Mouse (Mus musculus): ENCODE measurements at regions not wholly inside any gene's neighbourhood (a gene's known extent, or its start where the extent isn't known, plus 50 kb on each side); places are given as distances from the start of the nearest gene placed in this dataset.

DNA sequence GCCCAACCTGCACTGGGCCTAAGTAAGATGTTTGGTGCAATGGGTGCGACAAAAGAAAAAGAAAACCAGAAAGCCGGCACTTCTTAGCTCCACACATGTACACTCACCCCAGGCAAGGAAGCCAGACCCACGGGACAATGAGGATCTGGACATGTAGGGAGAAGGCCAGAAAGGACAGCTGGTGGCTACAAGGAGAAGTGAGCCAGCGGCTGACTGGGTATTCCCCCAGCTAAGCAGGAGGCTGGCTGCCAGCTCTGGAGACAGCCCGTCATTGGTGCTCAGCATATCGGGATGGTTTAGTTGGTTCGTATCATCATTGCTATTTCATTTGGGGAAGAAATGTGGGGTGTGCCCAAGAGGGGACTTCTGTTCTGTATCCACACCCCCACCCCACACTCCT is 481.7 kb downstream of the Zfp536 start:
- intact Hi-C loops (cut with DNase I; ENCODE audit: low total_unique reads): no loop called here
- DNase-seq: peak; percentile 83

DNA sequence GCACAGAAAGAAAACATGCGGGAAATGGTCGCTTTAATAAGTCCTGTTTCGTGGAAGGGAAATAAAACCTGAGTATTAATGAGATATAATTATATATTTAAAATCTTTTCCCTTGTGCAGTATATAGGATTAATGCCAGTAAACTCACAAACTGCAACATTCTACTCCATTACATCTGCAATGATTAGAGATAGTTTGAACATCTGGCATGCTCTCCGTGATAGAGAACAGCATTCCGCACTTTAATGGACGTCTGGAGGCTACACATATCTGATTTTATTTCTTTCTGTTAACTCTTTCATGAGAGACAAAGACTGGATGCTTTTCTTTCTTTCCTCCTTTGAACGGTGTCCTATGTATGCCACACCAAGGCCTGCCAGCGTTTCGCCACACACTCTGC is 480.9 kb downstream of the Zfp536 start:
- intact Hi-C loops (cut with DNase I; ENCODE audit: low total_unique reads): no loop called here

DNA sequence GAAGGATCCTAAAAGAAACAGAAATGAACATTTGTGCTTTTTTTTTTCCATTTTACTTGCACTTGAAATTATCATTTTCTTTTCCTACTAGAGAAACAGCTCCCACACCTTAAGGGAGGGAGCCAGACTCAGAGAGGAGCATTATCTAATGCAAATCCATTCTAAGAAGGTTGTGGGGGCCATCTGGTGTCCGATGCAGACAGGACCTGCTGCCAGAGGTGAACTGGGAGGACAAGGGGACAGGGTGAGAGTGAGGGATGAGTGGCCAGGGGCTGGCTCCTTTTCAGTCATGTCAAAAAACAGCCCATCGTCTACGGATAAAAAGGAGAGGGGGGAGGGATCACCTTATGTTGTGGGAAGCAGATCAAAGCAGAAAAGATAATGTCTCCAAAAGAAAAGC is 474.6 kb downstream of the Zfp536 start:
- DNase-seq: no peak
- intact Hi-C loops (cut with DNase I; ENCODE audit: low total_unique reads): no loop called here

More for the DNA sequence above, 480.9 kb downstream of the Zfp536 start:
- DNase-seq: no peak

DNA sequence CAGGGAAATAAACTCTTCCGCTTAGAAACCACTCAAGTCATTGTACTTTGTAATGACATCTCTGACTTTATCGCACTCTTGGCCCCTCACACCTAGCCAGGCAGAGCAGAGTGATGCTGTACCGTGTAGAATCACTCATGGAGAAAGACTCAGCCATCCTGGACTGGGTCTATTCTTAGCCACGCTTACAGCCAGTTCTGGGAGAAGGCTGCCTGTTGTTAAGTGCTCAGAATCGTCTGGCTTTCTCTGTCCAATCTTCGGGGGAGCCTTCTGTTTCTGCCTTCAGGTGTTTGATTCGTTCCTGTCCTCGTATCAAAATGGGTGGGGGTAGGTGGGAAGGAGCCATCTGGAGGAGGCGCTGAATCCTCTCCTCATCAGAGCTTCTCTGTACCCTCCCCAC is 468.0 kb downstream of the Zfp536 start:
- no peak for DNase-seq
- intact Hi-C loops (cut with DNase I; ENCODE audit: low total_unique reads): no loop called here

DNA sequence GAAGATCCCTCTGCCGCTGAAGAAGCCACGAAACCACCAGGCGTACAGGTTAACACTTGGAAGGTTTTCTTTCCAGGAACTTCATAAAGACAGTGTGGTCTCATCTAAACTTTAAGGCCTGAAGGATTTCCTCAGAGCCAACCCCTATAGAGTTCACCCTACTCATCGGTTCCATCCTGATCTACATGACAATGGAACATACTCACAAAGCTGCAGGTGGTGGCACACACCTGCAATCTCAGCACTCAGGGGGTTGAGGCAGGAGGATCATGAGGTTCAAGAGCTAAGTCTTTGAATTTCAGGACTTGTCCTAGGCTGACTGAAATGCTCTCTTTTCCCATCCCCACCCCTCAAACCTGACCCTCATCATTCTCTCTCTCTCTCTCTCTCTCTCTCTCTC is 466.2 kb downstream of the Zfp536 start:
- intact Hi-C loops (cut with DNase I; ENCODE audit: low total_unique reads): no loop called here

DNA sequence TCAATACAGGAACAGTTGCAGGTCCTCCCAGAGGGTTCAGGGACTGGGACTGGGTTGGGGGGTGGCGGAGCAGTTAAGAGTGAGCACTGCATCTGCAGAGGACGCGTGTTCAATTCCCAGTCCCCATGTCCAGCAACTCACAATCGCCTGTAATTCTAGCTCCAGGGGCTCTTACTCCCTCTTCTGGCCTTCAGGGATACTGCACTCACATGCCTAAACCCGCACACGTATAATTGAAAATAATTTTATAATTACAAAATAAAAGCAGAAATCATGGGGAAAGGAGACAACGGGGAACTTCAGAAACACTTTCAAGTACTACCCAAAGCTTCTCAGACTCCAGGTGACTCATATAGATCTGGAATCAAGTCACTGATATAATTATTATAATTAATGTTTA is 448.8 kb downstream of the Zfp536 start:
- no peak for DNase-seq
- intact Hi-C loops (cut with DNase I; ENCODE audit: low total_unique reads): no loop called here

More for the DNA sequence above, 466.2 kb downstream of the Zfp536 start:
- no peak for DNase-seq

GRCm38 (mm10) chr7:37333451-37333850 is 440.0 kb downstream of the Zfp536 start:
- intact Hi-C loops (cut with DNase I; ENCODE audit: low total_unique reads): no loop called here
- no peak for DNase-seq

GRCm38 (mm10) chr7:37335212-37335611 is 438.2 kb downstream of the Zfp536 start:
- no peak for DNase-seq
- intact Hi-C loops (cut with DNase I; ENCODE audit: low total_unique reads): no loop called here

DNA sequence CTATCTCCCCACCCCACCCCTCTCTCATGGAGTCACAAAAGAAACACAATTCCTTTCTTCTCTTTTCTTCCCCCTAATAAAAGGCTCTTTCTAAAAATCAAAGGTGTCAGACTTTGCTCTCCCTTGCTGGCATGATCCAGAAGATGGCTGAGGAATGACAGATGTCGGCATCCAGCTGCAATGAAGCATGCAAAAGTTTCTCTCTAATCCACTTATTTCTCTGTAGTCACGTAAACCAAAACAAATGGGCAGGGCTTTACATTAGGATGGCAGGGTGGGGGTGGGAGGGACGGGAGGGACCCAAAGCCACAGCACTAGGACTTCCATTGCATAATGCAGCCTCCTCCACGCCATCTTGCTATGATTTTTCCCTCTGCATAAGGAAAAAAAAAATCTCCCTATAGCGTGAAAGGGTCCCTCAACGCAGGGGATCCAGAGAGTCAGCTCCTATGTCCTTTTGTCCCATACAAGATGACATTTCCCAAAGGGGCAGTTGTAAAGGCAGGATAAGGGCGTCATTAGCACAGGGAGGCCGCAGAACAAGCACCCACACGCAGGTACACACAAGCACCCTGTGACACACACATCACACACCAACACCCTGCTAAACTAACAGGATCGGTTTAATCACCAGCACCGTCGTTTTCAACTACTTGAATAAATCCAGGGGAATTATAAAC is 437.1 kb downstream of the Zfp536 start:
- intact Hi-C loops (cut with DNase I; ENCODE audit: low total_unique reads): no loop called here
- DNase-seq: no peak

GRCm38 (mm10) chr7:37336851-37337531 is 436.4 kb downstream of the Zfp536 start:
- no peak for DNase-seq
- intact Hi-C loops (cut with DNase I; ENCODE audit: low total_unique reads): no loop called here

GRCm38 (mm10) chr7:37337616-37338015 is 435.8 kb downstream of the Zfp536 start:
- DNase-seq: no peak
- intact Hi-C loops (cut with DNase I; ENCODE audit: low total_unique reads): no loop called here

DNA sequence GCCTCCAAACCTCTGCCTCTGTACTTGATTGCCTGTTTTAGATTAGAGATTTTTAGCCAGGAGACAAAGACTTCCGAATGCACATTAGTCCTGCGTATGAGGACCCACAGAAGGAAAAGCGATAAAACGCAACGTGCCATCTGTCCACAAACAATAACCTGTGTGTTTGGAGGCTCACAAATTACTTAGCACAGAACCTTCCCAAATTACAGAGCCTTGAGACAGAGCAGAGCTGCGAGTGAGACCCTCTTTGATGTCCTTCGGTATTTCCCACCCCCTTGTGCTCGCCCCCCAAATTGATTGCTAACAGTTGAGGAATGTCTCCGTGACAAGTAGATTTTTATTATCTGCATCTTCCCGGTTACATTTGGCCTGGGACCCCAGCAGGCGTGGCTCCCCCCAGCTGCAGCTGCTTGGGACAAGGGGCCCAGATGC is 435.4 kb downstream of the Zfp536 start:
- intact Hi-C loops (cut with DNase I; ENCODE audit: low total_unique reads): no loop called here
- DNase-seq: no peak

DNA sequence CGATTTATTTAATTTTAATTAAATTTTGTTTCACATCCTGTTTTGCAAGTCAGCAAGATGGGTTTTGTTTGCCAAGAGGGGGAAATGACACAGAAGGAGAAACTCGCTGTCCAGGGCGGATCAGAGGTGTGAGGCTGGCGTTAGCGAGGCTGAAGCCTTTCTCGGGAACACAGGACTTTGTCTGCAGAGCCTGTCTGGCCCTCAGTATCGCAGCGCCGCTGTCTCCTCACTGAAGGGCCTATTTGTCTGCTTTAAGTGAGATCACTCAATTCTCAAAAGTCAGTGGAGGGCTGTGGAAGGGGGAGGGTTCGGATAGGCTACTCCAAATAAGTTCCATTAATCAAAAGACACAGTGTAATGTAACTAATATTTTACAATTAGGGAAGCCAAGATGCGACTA is 430.8 kb downstream of the Zfp536 start:
- intact Hi-C loops (cut with DNase I; ENCODE audit: low total_unique reads): loop anchor here (5.0 to 10.0 kb wide), 3 partner anchors 368 to 1460 kb away; no protein-coding TSS in a partner anchor
- DNase-seq: no peak

DNA sequence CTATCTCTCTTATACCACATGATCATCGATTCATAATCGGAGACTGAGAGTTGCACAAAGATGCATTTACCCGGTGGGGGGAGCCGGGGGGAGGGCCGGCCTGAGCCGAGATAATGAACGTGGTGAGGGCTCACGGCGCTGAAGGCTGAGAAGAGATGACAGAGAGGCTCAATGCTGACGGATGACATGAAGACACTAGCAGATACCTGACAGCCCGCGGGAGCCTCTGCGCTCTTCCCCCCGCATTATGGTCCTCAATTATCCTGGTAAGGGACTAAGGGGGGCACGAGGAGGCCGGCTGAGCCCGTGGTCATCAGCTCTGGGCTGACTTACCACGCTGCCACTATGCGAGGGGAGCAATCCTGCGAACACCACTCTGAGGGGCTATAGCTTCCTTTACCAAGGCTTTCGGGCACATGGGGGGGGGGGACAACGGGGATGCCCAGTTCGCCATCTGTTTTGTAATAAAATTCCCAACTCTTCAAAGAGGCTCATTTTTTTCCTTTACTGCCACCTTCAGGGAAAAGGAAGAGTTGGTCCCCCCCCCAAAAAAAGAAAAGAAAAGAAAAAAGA is 430.3 kb downstream of the Zfp536 start:
- DNase-seq: no peak
- intact Hi-C loops (cut with DNase I; ENCODE audit: low total_unique reads): loop anchor here (5.0 to 10.0 kb wide), 3 partner anchors 368 to 1461 kb away; no protein-coding TSS in a partner anchor

- no peak for DNase-seq
- intact Hi-C loops (cut with DNase I; ENCODE audit: low total_unique reads): loop anchor here (5.0 to 10.0 kb wide), 3 partner anchors 369 to 1461 kb away; no protein-coding TSS in a partner anchor
Measured at GRCm38 (mm10) chr7:37343691-37344233, 429.7 kb downstream of the Zfp536 start.

DNA sequence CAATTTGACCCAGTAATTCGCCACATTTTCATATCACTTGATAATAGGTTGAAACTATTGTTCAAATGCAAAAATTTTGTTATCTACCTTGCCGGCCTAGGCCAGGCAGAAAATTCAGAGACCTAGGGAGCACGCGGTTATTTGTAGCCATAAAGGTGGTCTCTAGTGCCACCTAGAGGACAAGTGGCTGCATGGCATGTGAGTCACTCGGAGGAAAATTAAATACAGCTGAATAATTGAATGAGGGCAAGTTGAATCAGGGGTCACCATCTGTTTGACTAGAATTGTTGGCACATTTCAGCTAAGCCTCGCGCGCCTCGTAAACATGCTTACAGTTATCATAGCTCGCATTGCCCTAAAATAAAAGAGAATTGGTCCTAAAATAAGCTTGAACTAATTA is 427.4 kb downstream of the Zfp536 start:
- peak; percentile 60 for DNase-seq
- intact Hi-C loops (cut with DNase I; ENCODE audit: low total_unique reads): loop anchor here (10.0 kb wide), 2 partner anchors 371 to 641 kb away; no protein-coding TSS in a partner anchor

GRCm38 (mm10) chr7:37357647-37358395 is 415.6 kb downstream of the Zfp536 start:
- intact Hi-C loops (cut with DNase I; ENCODE audit: low total_unique reads): loop anchor here (10.0 kb wide), 1 partner anchor 1283 kb away; no protein-coding TSS in a partner anchor
- peak; percentile 83 for DNase-seq

- intact Hi-C loops (cut with DNase I; ENCODE audit: low total_unique reads): loop anchor here (10.0 kb wide), 1 partner anchor 1284 kb away; no protein-coding TSS in a partner anchor
- DNase-seq: no peak
Measured at GRCm38 (mm10) chr7:37358492-37358891, 414.9 kb downstream of the Zfp536 start.

DNA sequence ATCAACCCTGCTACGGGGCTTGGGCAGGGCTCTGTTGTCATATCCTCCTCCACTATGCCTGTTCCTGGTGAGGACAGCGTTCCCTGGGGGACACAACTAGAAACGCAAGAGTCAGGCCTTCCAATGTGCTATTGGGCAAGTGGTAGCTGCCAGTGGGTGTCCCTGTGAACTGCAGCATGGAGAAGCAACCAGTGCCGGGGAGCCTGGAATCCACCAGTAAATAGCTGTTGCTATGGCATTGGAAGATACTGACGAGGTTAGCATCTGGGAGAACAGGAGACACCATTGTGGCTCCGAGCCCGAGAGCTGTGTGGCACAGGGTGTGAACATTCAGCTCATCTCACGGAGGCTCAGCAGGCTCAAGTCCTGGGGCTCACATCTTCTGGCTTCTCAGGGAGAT is 414.0 kb downstream of the Zfp536 start:
- intact Hi-C loops (cut with DNase I; ENCODE audit: low total_unique reads): loop anchor here (10.0 kb wide), 1 partner anchor 1285 kb away; no protein-coding TSS in a partner anchor
- no peak for DNase-seq

Data from gastrocnemius, postnatal 14 days (tissue).